Mouse (Mus musculus) right cerebral cortex, adult 18-20 months (tissue): ENCODE measurements around the gene Slc35a5.

Experiments used
- DNase-seq: peaks from one replicate; pipeline ENCODE4 v3.0.0; 2022; ENCODE audit warnings: mixed read lengths

Slc35a5 gene

DNA sequence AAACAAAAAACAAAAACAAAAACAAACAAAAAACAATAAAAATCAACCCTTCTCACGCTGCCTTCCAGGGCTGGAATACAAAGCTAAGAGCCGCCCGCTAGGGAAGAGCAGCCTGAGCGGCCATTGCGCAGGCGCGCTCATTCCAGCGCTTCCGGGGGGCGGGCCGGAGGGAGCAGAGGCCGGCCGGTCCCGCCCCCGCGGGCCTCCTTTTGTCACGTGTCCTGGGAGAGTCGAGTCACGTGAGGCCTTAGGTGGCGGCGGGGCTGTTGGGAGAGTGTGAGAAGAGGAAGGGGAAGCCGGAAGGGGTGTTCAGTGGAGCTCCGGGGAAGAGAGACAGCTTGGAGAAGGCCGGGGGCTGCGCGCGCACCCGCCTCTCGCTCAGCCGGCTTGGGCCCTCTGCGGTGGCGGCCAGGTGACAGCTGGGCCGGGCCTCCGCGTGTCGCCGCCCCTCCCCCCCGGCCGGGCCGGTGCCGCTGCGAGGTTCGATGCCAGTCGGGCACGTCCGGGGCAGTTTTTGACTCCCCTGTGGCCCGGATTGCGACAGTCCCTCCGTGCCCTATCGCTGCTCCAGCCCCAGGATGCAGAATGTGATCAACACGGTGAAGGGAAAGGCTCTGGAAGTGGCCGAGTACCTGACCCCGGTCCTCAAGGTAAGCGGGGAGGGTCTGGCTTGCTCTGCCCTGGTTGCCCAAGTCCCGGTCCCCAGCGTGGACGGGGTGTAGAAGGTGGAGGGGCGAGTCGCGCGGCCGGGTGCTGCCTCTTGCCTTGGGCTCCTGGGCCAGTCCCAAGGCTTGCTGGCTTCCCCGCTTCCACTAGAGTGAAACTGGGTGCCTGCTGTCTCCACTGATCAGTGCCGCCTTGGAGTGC, at the start of gene Slc35a5, which contains the start of gene Atg3:
TSS of gene Slc35a5 (minus strand) at position 185 of the 867 bp plus-strand sequence.
TSS of gene Atg3 (plus strand) at position 264 of the 867 bp plus-strand sequence.
- DNase-seq = peak; percentile 96

DNA sequence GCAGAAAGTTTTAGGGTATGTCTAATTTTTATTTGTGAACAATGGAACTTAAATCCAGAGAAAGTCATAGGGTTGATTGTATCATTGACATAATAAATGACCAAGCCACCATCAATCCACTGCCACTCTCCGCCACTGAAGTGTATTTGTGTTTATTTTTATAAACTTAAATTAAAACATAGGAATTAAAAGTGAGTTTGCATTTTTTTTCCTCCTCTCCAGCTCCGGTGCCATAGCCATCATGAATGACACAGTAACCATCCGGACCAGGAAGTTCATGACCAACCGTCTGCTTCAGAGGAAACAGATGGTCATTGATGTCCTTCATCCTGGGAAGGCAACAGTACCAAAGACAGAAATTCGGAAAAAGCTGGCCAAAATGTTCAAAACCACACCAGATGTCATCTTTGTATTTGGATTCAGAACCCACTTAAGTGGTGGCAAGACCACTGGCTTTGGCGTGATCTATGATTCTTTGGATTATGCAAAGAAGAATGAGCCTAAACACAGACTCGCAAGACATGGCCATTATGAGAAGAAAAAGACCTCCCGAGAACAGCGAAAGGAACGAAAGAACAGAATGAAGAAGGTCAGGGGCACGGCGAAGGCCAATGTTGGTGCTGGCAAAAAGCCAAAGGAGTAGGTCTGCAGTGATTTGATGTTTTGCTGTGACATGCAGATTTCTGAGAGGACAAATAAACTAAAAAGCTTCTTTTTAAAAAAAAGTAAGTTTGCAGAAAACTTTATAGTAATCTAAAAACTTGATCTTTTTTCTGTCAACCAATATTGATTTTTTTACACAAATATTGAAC, 46.6 kb upstream of the Slc35a5 start:
- DNase-seq = no peak

DNA sequence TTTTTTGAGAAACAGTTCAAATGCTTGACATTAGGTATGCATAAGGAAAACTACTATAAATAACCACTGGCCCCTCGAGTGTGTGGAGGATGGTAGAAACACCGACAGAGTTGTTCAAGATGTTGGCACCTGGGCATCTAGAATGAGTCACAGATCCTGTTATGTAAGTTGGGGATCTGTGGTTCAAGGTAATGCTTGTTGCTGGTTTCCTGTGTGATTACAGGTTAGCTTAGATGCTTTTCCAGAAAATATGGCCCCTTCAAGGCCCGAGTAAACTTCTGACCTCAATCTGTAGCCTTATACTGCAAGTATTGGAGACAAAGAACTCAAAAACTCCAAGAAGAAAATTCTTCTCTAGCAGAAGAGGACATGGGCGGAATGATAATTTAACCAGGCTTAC, 45.9 kb upstream of the Slc35a5 start:
- DNase-seq = no peak

DNA sequence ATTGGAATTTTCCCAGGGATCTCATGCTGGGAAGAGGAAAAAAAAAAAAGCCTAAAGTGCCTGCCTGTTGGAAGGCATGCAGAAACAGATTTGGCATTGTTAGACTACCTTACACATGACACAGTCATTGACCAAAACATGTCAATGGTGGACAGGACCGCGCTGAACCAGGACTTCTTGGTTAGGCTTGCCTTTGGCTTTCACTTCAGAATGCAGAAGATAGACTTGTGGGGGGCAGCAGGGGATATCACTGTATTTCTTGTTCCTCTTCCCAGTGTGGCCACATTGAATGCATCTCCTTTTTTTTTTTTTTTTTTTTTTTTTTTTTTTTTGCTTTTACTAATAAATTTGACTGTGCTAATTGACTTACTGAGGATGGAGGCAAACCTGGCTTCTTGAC, 42.9 kb upstream of the Slc35a5 start:
- DNase-seq = no peak

DNA sequence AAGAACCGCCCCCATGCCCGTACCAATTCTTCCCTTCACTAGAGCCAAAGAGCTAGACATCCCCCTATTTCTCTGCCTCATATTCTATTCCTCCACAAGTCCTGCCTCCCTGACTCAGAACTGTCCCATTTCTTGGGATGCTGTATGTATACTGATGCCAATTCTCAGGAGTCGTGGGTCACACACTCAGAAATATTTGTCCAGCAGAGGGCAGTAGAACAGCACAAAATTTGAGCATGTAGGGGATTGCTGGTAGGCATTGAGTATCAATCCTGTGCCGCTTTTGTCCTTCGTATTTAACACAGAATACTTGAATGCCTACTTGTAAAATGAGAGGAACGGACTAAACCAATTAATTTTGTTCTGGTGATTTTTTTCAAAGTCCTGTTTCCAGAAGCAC, 38.3 kb upstream of the Slc35a5 start:
- DNase-seq = peak; percentile 74

DNA sequence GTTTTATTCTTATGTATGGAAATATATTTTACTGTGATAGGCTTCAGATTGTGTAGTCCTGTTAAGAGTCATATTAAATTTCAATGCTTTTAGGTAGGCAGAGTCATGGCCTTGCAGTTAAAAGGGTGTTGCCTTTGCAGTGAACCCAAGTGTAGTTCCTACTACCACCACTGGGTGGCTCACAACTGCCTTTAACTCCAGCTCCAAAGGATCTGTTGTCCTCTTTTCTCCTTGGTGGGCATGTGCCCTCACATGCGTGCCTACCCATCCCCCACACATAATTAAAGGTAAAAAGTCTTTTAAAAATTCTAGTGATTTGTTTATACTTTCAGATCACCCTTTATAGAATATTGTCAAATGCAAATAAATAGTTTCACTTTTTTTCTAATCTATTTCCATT, 34.1 kb upstream of the Slc35a5 start:
- DNase-seq = peak; percentile 73

DNA sequence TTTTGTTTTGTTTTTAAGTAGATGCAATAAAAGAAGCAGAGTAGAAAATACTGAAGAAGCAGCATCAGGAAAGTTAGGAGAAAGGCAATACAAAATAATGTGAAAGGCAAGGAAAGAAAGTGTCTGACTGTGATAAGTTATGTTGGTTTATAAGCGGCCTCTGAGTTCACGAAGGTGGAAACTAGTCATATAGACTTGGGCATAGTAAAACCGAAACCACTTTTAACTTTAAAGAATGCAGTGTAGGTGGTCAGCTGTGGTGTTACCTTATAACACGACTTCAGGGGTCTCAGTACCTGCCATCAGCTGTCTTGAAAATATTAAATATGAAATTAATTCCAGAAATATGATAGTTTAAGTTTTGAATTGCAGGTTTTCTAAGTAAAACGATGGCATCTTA, 23.3 kb upstream of the Slc35a5 start:
- DNase-seq = no peak

DNA sequence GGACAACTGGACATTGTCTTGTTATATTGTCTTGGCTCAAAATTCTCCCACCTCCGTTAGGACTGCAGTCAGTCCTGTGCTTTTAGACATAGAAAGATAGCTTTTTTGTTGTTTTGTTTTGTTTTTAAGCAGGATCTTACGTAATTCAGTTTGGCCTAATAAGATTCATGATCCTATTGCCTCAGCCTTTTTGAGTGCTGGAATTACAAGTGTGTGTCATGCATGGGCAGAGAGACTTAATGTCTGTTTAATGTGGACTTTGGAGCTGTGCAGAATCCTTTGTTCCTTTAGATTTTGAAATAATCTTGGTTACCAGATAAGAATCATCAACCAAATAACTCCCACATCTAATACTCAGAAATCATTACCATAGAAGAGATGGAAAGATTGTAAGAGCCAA, 20.0 kb upstream of the Slc35a5 start:
- no peak for DNase-seq

DNA sequence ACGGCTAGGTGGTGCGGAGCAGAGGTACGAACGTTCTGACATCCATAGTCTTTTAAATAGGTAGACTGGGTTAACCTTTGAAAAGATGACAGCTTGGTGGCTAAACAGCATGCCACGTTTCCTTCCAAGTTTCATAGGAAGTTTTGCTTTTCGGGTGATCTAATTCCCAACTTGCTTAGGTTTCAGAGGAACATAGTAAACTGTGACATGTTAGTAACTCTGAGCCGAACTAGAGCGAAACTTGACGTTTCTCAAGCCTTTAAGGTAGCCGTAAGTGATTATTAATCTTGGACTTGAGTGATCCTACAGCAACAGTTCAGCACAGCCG, 847 bp upstream of the Slc35a5 start:
- DNase-seq = no peak

DNA sequence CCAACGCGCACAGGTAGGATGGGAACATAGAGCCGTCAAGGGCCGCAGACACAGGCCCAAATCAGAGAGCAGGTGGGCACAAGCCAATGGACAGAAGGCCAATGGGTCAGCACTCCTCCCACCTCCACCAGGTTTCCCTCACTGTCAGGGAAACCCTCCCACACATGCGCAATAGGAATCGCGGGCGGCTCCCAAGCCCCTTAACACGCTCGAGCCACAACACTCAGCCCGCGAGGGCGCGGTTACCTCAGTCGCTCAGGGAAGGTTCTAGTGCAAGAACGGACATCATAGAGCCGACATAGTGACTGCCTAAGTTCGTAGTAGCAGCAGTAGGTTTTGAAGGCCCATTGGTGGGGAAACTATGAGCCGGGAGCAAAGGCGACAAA, 377 bp downstream of the Slc35a5 start:
- DNase-seq = peak; percentile 70

DNA sequence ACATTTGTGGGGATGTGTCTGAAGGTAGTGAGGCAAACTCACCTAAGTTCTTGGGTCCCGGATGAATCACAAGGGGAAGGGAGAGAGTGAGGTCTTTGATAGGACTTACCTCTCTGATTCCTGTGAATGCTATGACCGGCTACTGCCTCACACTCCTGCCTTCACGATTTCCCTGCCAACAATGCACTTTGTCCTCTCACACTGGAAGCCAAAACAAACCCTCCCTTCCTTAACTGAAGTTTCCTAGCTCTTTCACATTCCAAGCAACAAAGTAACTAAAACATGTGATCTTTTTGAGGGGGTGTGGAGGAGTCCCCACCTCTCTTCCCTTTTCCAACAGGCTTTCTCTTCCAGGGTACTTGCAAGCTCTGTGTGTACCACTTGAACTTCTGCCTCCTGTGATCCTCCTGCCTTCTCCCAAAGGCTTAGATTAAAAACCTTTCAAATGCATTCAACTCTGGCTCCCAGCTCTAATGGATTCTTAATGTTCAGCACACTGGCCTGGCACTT, 3.7 kb downstream of the Slc35a5 start:
- no peak for DNase-seq

DNA sequence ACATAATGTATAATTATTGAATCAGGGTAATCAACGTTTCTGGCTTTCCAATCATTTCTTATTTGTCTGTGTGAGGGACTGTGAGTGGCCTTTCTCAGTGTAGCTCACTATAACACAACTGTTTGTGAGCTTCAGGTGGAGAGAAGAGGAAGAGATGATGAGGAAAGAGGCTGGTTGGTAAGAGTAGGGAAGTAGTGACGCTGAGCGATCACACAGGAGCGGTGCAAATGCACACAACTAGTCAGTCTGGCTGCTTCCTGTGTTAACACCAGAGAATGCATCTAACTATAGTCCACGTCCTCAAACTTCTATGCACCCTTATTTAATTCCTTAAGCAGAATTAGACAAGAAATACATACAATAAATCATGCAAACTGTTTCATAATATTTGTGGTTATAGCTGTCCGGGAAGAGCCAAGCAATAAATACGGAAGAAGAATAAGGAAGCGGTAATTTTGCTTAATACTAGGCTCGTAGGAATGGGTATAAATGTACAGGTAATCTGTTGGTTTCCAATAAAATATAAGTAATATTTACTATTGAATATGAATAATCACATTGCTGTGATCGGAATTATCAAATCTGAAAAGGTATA, 9.9 kb downstream of the Slc35a5 start:
- DNase-seq = no peak

DNA sequence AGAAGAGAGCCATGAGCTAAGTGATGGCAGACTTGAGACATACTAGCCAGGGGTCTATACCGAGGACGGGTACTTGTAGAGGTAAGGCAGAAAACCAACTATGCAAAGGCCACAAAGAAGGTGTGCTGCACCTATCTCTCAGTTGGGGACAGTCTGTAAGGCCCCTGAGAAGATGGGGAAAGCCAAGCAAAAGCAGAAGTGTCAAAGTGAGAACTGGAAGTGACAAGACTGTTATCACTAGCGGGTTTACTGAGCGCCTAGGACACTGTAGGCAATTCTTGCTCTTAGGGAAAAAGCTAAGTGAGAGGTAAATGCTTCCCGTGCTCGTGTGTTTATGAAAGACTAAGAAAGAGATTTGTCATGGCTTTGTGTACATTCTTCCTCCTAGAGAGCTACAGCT, 13.4 kb downstream of the Slc35a5 start:
- no peak for DNase-seq

DNA sequence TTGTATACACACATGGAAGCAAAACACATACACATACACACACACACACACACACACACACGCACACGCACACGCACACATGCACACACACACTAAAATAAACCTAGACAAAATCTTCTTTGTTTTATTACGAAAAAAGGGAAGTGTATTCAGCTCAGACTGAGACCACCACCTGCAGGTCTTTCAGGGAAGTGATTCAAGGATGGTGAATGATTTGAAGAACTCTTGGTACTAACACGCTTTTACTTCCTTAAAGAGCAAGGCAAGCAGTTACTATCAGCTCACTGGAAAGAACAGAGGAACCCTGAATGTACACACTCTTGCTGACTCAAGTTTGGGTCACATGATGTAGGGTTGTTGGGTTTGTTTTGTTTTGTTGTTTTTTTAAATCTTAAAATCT, 15.9 kb downstream of the Slc35a5 start:
- DNase-seq = no peak

DNA sequence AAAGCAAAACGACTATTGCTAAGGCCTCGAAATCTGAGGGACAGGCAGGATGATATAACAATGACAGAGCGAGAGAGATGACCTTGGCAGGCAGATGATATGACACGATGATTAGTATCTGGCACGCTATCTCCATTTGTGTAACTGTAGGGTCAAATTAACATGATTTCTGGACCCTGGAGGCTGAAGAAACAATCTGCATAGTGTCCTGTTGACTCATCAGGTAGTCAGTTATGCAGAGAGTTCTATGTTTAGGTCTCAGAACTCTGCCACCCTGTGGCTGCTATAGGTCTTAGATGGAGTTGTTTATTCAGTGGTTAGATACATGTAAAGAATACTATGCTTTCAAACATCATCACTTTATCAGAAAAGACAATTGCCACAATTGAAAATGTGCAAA, 16.8 kb downstream of the Slc35a5 start:
- DNase-seq = no peak

DNA sequence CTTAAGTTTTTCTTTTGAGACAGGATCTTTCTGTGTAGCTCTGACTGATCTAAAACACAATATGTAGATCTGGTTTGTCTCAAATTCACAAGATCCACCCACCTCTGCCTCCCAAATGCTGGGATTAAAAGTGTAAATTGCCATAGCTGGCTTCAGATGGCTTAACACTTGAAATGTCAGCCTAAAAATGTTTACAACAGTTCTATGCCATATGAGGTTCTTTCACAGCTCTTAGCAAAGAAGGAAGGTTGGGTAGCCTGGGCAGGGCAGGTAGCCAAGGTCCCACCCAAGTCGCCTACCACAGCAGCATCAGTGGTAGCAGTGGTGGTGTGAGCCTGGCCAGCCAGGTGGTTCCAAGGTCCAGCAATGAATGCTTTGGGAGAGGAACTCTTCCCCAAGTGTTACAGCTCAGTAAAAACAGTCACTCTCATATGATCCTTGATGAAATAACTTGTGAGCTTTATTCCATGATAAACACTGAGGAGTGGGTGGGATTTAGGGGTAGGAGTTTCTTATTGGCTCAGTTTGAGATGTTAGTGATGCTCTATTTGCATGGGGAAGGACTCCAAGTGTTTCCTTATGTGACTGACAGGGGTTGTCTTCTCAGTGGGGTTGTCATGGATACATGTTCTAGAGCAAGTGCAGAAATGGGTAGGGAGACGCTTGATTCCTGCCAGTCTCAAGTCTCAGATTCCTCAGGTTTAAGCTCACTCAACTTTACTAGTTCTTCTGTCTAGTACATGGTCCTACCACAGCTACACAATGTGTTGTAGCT, 30.4 kb downstream of the Slc35a5 start:
- DNase-seq = peak; percentile 72

DNA sequence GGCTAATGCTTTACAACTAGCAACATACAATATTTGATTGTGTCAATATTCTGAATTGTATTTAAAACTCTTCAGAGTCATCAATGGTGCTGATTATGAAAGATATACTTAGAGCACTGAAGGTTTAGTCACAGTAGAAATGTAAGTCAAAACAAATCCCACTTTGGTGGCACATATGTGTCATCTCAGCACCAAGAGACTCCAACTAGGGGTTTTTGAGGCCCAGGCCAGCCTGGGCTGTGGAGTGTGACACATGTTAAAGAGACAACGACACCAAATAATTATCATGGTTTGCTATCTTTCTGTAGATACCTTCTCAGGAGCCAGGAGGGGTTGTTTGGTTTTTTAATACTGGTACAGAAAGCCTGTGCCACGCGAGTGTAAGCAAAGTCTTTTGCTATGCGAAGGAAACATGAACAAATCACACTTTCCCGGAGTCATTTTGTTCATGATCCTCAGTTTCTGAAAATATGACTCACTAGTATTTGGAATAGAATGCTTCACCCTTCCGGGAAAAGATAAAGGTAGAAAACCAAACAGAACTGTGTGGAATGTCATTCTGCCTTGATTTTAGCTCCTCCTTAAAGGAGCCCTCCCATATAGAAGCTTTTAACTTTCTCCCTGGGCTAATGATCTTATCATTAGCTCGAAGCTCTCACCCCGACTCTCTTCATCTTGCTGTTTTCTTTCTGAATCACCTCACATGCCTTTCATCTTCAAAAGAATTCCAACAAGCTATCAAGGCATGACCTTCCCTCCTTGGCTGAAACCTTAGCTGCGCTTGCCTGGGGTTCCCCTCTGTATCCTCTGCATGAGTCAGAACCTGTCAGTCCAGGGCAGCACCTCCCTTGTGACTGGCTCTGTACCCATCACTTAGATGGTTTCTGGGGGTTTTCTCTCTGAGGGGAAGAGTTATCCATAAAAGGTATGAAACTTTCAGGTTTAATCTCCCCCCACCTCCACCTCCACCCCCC, 34.0 kb downstream of the Slc35a5 start:
- no peak for DNase-seq

DNA sequence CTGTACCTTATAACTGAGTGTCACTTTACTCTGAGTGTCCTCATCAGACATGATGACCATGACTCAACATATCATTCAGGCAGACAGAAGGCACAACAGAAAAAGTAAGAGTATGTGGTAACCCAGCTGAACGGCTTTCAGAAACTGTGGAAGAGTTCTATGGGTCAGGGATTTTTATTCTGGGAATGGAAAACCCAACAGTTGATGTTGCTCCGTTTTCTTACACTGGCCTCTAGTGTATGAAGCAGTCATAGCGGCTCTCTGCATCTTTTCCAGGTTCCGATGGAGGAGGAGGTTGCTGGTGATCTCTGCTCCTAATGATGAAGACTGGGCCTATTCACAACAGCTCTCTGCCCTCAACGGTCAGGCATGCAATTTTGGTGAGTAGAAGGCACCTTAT, 35.9 kb downstream of the Slc35a5 start:
- DNase-seq = peak; percentile 10

DNA sequence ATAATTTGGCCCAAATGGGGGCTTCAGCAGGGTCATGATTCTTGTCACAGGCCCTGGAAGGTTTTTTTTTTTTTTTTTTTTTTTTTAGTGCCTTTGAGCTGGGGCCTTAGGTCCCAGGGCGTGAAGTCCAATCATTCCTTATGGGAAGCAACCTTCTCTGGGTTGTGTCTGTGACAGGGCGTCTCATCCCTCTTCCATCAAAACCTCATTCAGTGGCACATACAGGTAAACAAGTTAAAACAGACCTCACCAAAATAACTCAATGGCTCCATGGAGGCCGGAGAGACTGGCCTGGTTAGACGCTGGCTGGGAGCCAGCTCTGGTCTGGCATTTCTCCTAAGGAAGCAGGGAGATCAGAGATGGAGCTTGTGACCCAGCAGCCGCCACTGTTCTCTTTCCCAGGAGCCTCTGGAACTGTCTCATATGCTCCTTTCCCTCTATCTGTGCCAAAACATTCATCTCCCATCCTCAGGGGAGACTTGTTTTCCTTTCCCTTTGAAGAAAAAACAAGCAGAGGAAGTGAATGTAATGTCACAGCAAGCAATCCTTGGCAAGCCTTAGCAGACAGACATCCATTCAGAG, 37.6 kb downstream of the Slc35a5 start:
- DNase-seq = peak; percentile 25

DNA sequence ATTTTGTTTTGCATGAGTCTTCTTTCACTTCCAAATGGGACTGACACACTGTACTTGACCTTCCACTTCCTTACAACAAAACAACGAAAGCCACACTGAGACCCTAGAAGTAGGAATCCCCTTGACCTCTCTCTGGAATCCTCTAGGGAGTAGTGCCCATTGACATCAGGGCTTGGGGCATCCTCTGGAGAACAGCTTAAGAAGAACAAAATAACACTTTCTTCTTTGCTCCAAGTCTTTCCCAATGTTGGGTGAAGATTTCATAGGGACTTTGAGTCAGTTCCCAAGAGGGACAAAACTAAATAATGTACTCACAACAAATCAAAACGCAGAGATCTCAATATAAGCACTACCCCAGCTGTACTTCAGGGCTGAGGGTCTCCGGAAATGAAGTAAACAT, 39.7 kb downstream of the Slc35a5 start:
- DNase-seq = no peak

DNA sequence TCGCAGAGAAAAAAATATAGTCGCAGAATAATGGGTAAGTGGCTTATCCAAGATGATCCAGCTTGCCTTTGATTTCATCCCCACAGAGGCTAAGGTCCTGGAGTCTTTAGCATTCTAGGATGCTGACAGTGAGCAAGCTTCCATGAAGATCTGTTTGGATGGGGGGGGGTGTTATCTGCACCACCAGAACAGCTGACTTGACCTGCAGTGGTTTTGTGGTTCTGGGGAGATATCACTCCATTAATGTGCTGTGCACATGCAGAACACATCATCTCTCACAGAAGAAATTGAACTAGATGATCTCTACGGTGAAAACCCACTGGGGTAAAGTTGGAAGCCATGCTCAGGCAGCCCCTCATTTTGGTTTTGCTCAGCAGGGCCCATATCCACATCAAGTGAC, 41.3 kb downstream of the Slc35a5 start:
- no peak for DNase-seq
